In genomic region chr13:119836324-119836811, GRCm38 (mm10) we compare ENCODE assay signal across 9 mouse cellular contexts. TPM values are rescaled to one million over a fixed set of nuclear protein-coding genes. Genes with fewer than 3 reads are reported as not detected.
A peak's percentile ranks its signal among the peaks of the same experiment; 100 is the strongest.
DNase-seq lines count a peak whose midpoint lies in the region; ATAC-seq and TF ChIP-seq lines count a peak whose summit lies in the region.
"Not testable (repeated sequence)": the region's sequence is repeated elsewhere in the genome, so short reads cannot be mapped to it uniquely, and the experiment has no call there.
"Had no signal": no experiment of that assay in that cellular context is flagged by ENCODE, and none has a peak within 500 bp of the region (broad histone marks: within the 10 kb centered on the region; RNA-seq: fewer than 3 reads in every experiment).

No protein-coding gene starts in this region.

- H3K4me3 ChIP-seq in hindbrain, embryonic 10.5 days = peak overlapping the region; percentile 39
- peak overlapping the region; percentile 16; the same call in 1 of the 2 replicates for H3K4me3 ChIP-seq in midbrain, postnatal 0 days (ENCODE audit: low read depth, low read length)
- H3K4me3 ChIP-seq in stomach, embryonic 15.5 days (replicated peaks) = 0 out of 2 replicates have a peak overlapping the region, but pooled peaks have one; percentile 19

- TF ChIP-seq CTCF in midbrain, postnatal 0 days (IDR thresholded peaks at IDR 0.05) = peak; percentile 42

- H3K27ac ChIP-seq in hindbrain, embryonic 10.5 days; midbrain, postnatal 0 days (ENCODE audit: low read depth, low read length); stomach, embryonic 15.5 days: not testable (repeated sequence)

- H3K9me3 ChIP-seq in hindbrain, embryonic 10.5 days; midbrain, postnatal 0 days (ENCODE audit: low read length); stomach, embryonic 15.5 days: not testable (repeated sequence)

- WGBS in hindbrain, embryonic 10.5 days = 13% methylated on average over 23 of the region's 23 CpGs
- WGBS in midbrain, postnatal 0 days = 13% methylated on average over 20 of the region's 23 CpGs
- 11% methylated on average over 23 of the region's 23 CpGs for WGBS in stomach, embryonic 15.5 days

- H3K27me3 ChIP-seq in hindbrain, embryonic 10.5 days (ENCODE audit: insufficient read depth, poor library complexity, severe bottlenecking) = peaks cover 14% of the 10 kb centered on the region
- not testable (repeated sequence) for H3K27me3 ChIP-seq in midbrain, postnatal 0 days (ENCODE audit: insufficient read depth, low read length); stomach, embryonic 15.5 days (replicated peaks)

- H3K4me2 ChIP-seq in midbrain, postnatal 0 days (ENCODE audit: low read depth, low read length, poor library complexity, severe bottlenecking) = not testable (repeated sequence)
- H3K4me2 ChIP-seq in stomach, embryonic 15.5 days = peak overlapping the region; percentile 50

- ATAC-seq in frontal cortex, adult (ENCODE audit: low TSS enrichment) = peak; percentile 75
- peak; percentile 59 for ATAC-seq in midbrain, postnatal 0 days (ENCODE audit: low FRiP score)
- peak; percentile 60; the same call in 1 of the 2 replicates for ATAC-seq in stomach, embryonic 15.5 days (ENCODE audit: insufficient read depth, low FRiP score, low read depth)

- H3K9ac ChIP-seq in midbrain, postnatal 0 days (replicated peaks; ENCODE audit: low read length, poor library complexity, severe bottlenecking); stomach, embryonic 15.5 days: not testable (repeated sequence)

- not testable (repeated sequence) for H3K4me1 ChIP-seq in hindbrain, embryonic 10.5 days (replicated peaks); midbrain, postnatal 0 days (ENCODE audit: insufficient read depth, low read length); stomach, embryonic 15.5 days

- peak; percentile 32 to 80 for DNase-seq in adrenal gland, adult (ENCODE audit: inconsistent age in 2 of 2, low spot score in 1 of 2)
- peak; percentile 14 to 38 for DNase-seq in cerebellum, postnatal 36 days
- DNase-seq in hindbrain, embryonic 10.5 days (ENCODE audit: low spot score) = peak; percentile 44
- DNase-seq in kidney, postnatal 10 days = peak; percentile 10
- peak; percentile 8 to 15 for DNase-seq in lung, adult 18-20 months
- DNase-seq in midbrain, postnatal 0 days (ENCODE audit: low spot score) = not testable (repeated sequence)

- H3K36me3 ChIP-seq in hindbrain, embryonic 10.5 days; midbrain, postnatal 0 days (ENCODE audit: insufficient read depth, low read length); stomach, embryonic 15.5 days: not testable (repeated sequence)

RNA-seq across cellular contexts. Expression of gene D13Ertd608e, which starts 0.6 kb away (rescaled TPM):
- polyA plus RNA-seq in hindbrain, embryonic 10.5 days (2016; fragmentation: Nextera tagmentation; extraction: Ambion mirVana) = not detected in 2 replicates
- not detected in 2 replicates for total RNA-seq in midbrain, postnatal 0 days (2014; rRNA removed)
- polyA plus RNA-seq in midbrain, postnatal 0 days (2015; fragmentation: Nextera tagmentation; extraction: Ambion mirVana) = not detected in 2 replicates
- not detected in 2 replicates for polyA plus RNA-seq in stomach, embryonic 15.5 days (2015; fragmentation: Nextera tagmentation; extraction: Ambion mirVana)
- total RNA-seq: left cerebral cortex, adult 18-20 months had no signal

RNA-seq across cellular contexts. Expression of gene AF067063, which starts 6.4 kb away (rescaled TPM):
- polyA plus RNA-seq in hindbrain, embryonic 10.5 days (2016; fragmentation: Nextera tagmentation; extraction: Ambion mirVana) = not detected in 2 replicates
- total RNA-seq in midbrain, postnatal 0 days (2014; rRNA removed) = not detected in 2 replicates
- polyA plus RNA-seq in midbrain, postnatal 0 days (2015; fragmentation: Nextera tagmentation; extraction: Ambion mirVana) = not detected in 2 replicates
- not detected in 2 replicates for polyA plus RNA-seq in stomach, embryonic 15.5 days (2015; fragmentation: Nextera tagmentation; extraction: Ambion mirVana)
- total RNA-seq: left cerebral cortex, adult 18-20 months had no signal

RNA-seq across cellular contexts. Expression of gene Zfp131, which starts 45.7 kb away (rescaled TPM):
- 35.0 and 39.8 TPM in 2 replicates for polyA plus RNA-seq in hindbrain, embryonic 10.5 days (2016; fragmentation: Nextera tagmentation; extraction: Ambion mirVana)
- 26.4 and 33.8 TPM in 2 replicates for total RNA-seq in midbrain, postnatal 0 days (2014; rRNA removed)
- polyA plus RNA-seq in midbrain, postnatal 0 days (2015; fragmentation: Nextera tagmentation; extraction: Ambion mirVana) = 22.3 and 25.9 TPM in 2 replicates
- polyA plus RNA-seq in stomach, embryonic 15.5 days (2015; fragmentation: Nextera tagmentation; extraction: Ambion mirVana) = 32.4 TPM in 2 replicates

RNA-seq across cellular contexts. Expression of gene Tcstv1, which starts 58.2 kb away (rescaled TPM):
- not detected in 2 replicates for polyA plus RNA-seq in hindbrain, embryonic 10.5 days (2016; fragmentation: Nextera tagmentation; extraction: Ambion mirVana)
- not detected in 2 replicates for total RNA-seq in midbrain, postnatal 0 days (2014; rRNA removed)
- not detected in 2 replicates for polyA plus RNA-seq in midbrain, postnatal 0 days (2015; fragmentation: Nextera tagmentation; extraction: Ambion mirVana)
- not detected in 2 replicates for polyA plus RNA-seq in stomach, embryonic 15.5 days (2015; fragmentation: Nextera tagmentation; extraction: Ambion mirVana)
- total RNA-seq: left cerebral cortex, adult 18-20 months had no signal
